Mouse (Mus musculus) forelimb bud, embryonic 11.5 days (tissue): ENCODE measurements around the gene Acvr1b.
A peak's percentile ranks its signal among the peaks of the same experiment; 100 is the strongest.

Experiments used
- DNase-seq: peaks from one replicate; pipeline ENCODE4 v3.0.0-alpha.2; 2012; ENCODE audit warnings: low read depth, low spot score

The Acvr1b gene

GRCm38 (mm10) chr15:101228866-101229590, 55.2 kb downstream of the Acvr1b start:
- no peak for DNase-seq

GRCm38 (mm10) chr15:101230503-101230902, 56.6 kb downstream of the Acvr1b start:
- no peak for DNase-seq

- DNase-seq: no peak
These were observed 57.3 kb downstream of the Acvr1b start for GRCm38 (mm10) chr15:101230995-101231647.

GRCm38 (mm10) chr15:101231648-101232180, 57.8 kb downstream of the Acvr1b start:
- DNase-seq: no peak

- DNase-seq: no peak
These were observed 58.7 kb downstream of the Acvr1b start for GRCm38 (mm10) chr15:101232607-101233006.

GRCm38 (mm10) chr15:101233183-101233582, 59.3 kb downstream of the Acvr1b start:
- no peak for DNase-seq

GRCm38 (mm10) chr15:101233641-101234275, 59.9 kb downstream of the Acvr1b start:
- DNase-seq: no peak

GRCm38 (mm10) chr15:101234611-101235341, 60.9 kb downstream of the Acvr1b start:
- DNase-seq: no peak

GRCm38 (mm10) chr15:101235342-101235698, 61.5 kb downstream of the Acvr1b start:
- DNase-seq: no peak

GRCm38 (mm10) chr15:101235728-101236327, 62.0 kb downstream of the Acvr1b start:
- DNase-seq: no peak

- peak; percentile 53 for DNase-seq
These were observed 63.0 kb downstream of the Acvr1b start for GRCm38 (mm10) chr15:101236878-101237277.

- DNase-seq: peak; percentile 61
These were observed 65.1 kb downstream of the Acvr1b start for GRCm38 (mm10) chr15:101238885-101239511.

GRCm38 (mm10) chr15:101239821-101240220, 66.0 kb downstream of the Acvr1b start:
- no peak for DNase-seq

- peak; percentile 87 for DNase-seq
These were observed 66.9 kb downstream of the Acvr1b start for GRCm38 (mm10) chr15:101240799-101241204.

- no peak for DNase-seq
These were observed 67.4 kb downstream of the Acvr1b start for GRCm38 (mm10) chr15:101241236-101241635.

- DNase-seq: no peak
These were observed 68.0 kb downstream of the Acvr1b start for GRCm38 (mm10) chr15:101241853-101242252.

- DNase-seq: peak; percentile 70
These were observed 68.8 kb downstream of the Acvr1b start for GRCm38 (mm10) chr15:101242645-101243044.

GRCm38 (mm10) chr15:101244012-101244411, 70.1 kb downstream of the Acvr1b start:
- DNase-seq: no peak

- peak; percentile 99 for DNase-seq
These were observed 72.6 kb downstream of the Acvr1b start for GRCm38 (mm10) chr15:101246231-101247154.

- DNase-seq: no peak
These were observed 73.3 kb downstream of the Acvr1b start for GRCm38 (mm10) chr15:101247155-101247498.
